Mouse (Mus musculus) embryonic facial prominence, embryonic 14.5 days (tissue): Measurements from ENCODE around the gene Amacr. TPM values are rescaled to one million over a fixed set of nuclear protein-coding genes. Genes with fewer than 3 reads are reported as not detected.
A peak's percentile ranks its signal among the peaks of the same experiment; 100 is the strongest.

Experiments
- ATAC-seq: fragments of 200-750 bp; cut with Nextera tagmentation; 2 replicates; pipeline ENCODE4 v1.8.0; 2017; ENCODE audit warnings: low read depth, moderate number of reproducible peaks, moderate TSS enrichment
- DNase-seq: peaks from one replicate; pipeline ENCODE4 v3.0.0-alpha.2; 2015; ENCODE audit warnings: low spot score
- H3K27ac ChIP-seq: fragments of 300-500 bp; sonication (generic); replicated peaks from 2 replicates; pipeline ENCODE4 v1.5.1; 2014; ENCODE audit warnings: low read depth, mild to moderate bottlenecking, low read length, moderate library complexity
- H3K27me3 ChIP-seq: fragments of 300-500 bp; sonication (generic); replicated peaks from 2 replicates; pipeline ENCODE4 v1.6.1; 2014; ENCODE audit warnings: low read length; ENCODE audit not compliant: control insufficient read depth, insufficient read depth
- H3K36me3 ChIP-seq: fragments of 300-500 bp; sonication (generic); 2 replicates; pipeline ENCODE4 v1.6.1; 2014; ENCODE audit warnings: low read length, mixed read lengths; ENCODE audit not compliant: control insufficient read depth, insufficient read depth
- H3K4me1 ChIP-seq: fragments of 300-500 bp; sonication (generic); 2 replicates; pipeline ENCODE4 v1.6.1; 2014; ENCODE audit warnings: antibody characterized with exemption, low read length; ENCODE audit not compliant: control insufficient read depth, insufficient read depth
- H3K4me2 ChIP-seq: fragments of 300-500 bp; sonication (generic); 2 replicates; pipeline ENCODE4 v1.6.1; 2014; ENCODE audit warnings: low read depth, mild to moderate bottlenecking, low read length, moderate library complexity, mixed read lengths
- H3K4me3 ChIP-seq: fragments of 300-500 bp; sonication (generic); 2 replicates; pipeline ENCODE4 v1.5.1; 2014; ENCODE audit warnings: low read depth, mild to moderate bottlenecking, low read length
- H3K9ac ChIP-seq: fragments of 300-500 bp; sonication (generic); 2 replicates; pipeline ENCODE4 v1.6.1; 2014; ENCODE audit warnings: low read depth, mild to moderate bottlenecking, low read length, moderate library complexity, mixed read lengths
- H3K9me3 ChIP-seq: fragments of 300-500 bp; sonication (generic); 2 replicates; pipeline ENCODE4 v1.6.1; 2016; ENCODE audit warnings: low read length; ENCODE audit not compliant: control insufficient read depth
- WGBS: fragments of 180-500 bp; shearing (Covaris S2); extraction: QIAGEN DNeasy Blood & Tissue Kit; methylation state at CpG from one replicate; pipeline ENCODE4 v1.1.7; 2014; 5-methylcytosine and 5-hydroxymethylcytosine counted together
- polyA plus RNA-seq: library from polyadenylated mRNA; unstranded; fragments of >200 nt; fragmentation: Nextera tagmentation; extraction: Ambion mirVana; gene quantifications from 2 replicates; pipeline ENCODE4 v1.2.1, GENCODE M21; 2014

Gene Amacr
- polyA plus RNA-seq, 1 experiment from 2014 or later = 27.9 TPM

DNA sequence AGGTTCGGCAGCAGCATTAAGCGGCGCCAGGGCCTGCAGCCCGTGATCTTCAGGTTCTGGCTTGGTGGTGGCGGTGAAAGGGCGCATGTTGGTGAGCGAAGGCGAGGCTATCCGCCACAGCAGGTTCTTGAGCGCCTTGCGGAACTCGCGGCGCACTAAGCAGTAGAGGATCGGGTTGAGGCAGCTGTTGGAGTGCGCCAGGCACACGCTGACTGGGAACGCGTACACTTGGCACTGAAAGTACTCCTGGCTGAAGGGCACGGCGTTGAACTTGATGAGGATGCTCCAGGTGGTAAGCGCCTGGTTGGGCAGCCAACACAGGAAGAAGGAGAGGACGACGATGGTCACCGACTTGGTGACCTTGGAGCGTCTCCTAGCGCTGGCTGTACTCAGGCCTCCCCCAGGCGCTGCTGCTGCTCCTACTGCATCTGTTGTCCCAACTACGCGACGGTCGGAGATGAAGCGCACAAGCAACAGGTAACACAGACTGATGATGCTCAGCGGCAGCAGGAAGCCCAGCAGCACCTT lies 54.5 kb downstream of the Amacr start:
- Histone ChIP-seq H3K4me2 (peak overlapping the region; percentile 58), H3K9ac (0 out of 2 replicates have a peak overlapping the region, but pooled peaks have one; percentile 26)
- peak; percentile 50 for DNase-seq

DNA sequence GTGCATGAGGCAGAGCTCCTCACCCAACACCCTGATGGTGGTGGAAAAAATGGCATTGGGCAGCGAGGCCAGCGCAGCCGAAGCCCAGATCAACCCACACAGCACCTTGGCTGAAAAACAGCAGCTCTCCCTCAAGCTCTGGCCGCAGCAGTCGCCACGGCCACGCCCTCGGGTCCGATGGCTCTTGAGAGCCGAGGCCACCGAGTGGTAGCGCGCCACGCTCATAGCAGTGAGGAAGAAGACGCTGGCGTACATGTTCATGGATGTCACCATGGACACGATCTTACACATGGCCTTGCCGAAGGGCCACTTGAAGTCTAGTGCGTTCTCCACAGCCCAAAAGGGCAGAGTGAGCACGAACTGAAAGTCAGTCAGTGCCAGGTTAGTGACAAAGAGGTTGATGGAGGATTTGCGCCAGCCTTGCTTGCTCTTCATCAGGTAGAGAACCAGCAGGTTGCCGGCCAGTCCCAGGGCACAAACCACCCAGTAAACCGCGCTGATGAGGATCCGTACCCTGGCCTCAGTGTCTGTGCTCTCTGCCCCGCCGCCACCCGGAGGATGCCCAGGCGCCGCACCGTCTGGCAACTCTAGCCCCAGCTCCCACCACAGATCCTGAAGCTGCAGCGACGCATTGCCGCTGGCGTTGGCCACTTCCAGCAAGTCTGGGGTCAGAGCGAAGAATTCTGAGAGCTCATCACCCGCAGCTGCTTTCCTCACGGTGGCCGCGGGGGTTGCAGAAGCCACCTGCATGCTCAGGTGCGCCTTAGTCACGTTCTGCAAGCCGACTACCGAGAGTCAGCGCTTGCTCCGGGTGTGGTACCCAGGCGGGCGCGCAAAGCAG lies 55.2 kb downstream of the Amacr start:
- no peak; the same call in 1 of the 2 replicates for ATAC-seq
- Histone ChIP-seq H3K4me3 (peak overlapping the region; percentile 34), H3K27me3 (peaks cover 48% of the 10 kb centered on the region), H3K4me2 (peak overlapping the region; percentile 58), H3K9me3 (no peaks in the 10 kb centered on the region), H3K9ac (0 out of 2 replicates have a peak overlapping the region, but pooled peaks have one; percentile 44), H3K4me1 (peaks cover 15% of the 10 kb centered on the region; the same call in 1 of the 2 replicates), H3K36me3 (no peaks in the 10 kb centered on the region), H3K27ac (no peak overlapping the region)
- WGBS = 2% methylated on average over 44 of the region's 49 CpGs
- DNase-seq = peak; percentile 17

More for the DNA sequence above, 54.5 kb downstream of the Amacr start:
- Histone ChIP-seq H3K36me3 (no peaks in the 10 kb centered on the region), H3K4me3 (peak overlapping the region; percentile 34), H3K4me1 (peaks cover 15% of the 10 kb centered on the region; the same call in 1 of the 2 replicates), H3K27ac (no peak overlapping the region), H3K9me3 (no peaks in the 10 kb centered on the region), H3K27me3 (peaks cover 48% of the 10 kb centered on the region)
- no peak for ATAC-seq
- 10% methylated on average over 34 of the region's 34 CpGs for WGBS

DNA sequence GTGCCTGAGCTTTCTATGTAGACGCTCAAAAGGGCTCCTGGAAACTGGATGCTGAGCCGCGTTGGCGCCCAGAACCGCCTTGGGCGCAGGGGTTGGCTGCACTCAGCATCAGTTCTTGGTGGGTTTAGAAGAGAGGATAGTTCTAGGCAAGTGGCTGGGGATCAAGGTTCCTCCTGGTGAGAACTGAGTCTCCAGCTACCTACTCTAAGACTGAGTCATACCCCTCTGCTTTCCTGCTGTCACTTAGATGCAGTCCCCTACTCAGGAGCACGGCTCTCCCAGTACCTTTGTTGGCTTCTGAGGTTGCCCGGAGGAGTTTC lies 55.8 kb downstream of the Amacr start:
- Histone ChIP-seq H3K27me3 (peaks cover 48% of the 10 kb centered on the region), H3K4me3 (peak overlapping the region; percentile 34), H3K4me2 (peak overlapping the region; percentile 58), H3K27ac (no peak overlapping the region), H3K4me1 (peaks cover 15% of the 10 kb centered on the region; the same call in 1 of the 2 replicates), H3K36me3 (no peaks in the 10 kb centered on the region), H3K9me3 (no peaks in the 10 kb centered on the region), H3K9ac (no peak overlapping the region)
- ATAC-seq = no peak
- DNase-seq = no peak
- WGBS = 3% methylated on average over 8 of the region's 8 CpGs

DNA sequence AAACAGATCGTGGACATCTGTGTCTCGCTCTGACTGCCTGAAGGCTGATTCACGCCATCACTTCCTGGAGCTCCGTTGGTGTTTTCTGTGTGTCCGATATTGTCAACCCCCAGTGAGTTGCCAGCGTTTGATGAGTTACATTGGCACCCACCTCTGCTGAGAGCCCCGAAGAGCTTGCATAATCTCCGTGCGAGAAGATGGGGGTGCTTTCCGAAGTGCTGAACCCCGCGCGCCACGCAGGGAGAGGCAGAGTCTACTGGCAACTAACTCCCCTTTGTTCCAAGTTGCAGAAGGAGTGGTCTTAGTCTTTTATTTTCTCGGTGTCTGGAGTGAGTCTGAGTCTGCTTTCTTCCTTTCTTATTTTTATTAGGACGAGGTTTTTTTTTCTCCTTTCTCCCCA lies 56.2 kb downstream of the Amacr start, which contains the start of gene Rxfp3:
Gene Rxfp3, minus strand, starts transcription at position 281 of the 400 bp plus-strand sequence.
- WGBS = 3% methylated on average over 16 of the region's 16 CpGs
- Histone ChIP-seq H3K4me3 (peak within 1 kb of the TSS; percentile 34), H3K4me2 (peak within 1 kb of the TSS; percentile 58), H3K27ac (no peak within 1 kb of the TSS), H3K9ac (no peak within 1 kb of the TSS), H3K4me1 (peaks cover 15% of the 10 kb centered on the region; the same call in 1 of the 2 replicates), H3K27me3 (peaks cover 48% of the 10 kb centered on the region), H3K36me3 (no peaks in the 10 kb centered on the region), H3K9me3 (no peaks in the 10 kb centered on the region)
- DNase-seq (peak; percentile 25), ATAC-seq (no peak)

DNA sequence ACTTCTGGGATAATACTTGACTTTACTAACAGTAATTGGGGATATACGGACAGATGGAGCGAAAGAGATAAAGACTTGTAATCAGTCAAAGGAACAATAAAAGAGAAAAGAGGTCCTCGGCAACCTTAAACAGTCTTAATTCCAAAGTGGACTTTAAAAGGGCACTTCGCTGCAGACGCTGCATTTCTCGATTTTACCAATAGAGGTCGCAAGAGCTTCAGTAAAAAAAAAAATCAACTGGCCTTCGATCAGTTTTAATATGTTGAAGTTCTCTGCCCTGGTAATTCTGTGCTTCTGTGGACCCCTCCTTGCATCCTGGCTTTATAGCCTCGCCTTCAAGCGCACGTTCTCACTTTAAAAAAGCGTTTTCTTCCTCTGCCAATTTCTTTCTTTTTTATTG lies 56.9 kb downstream of the Amacr start:
- Histone ChIP-seq H3K4me2 (peak overlapping the region; percentile 58; the same call in 1 of the 2 replicates), H3K4me1 (peaks cover 15% of the 10 kb centered on the region; the same call in 1 of the 2 replicates), H3K9ac (no peak overlapping the region), H3K27ac (no peak overlapping the region), H3K36me3 (no peaks in the 10 kb centered on the region), H3K9me3 (no peaks in the 10 kb centered on the region), H3K4me3 (no peak overlapping the region), H3K27me3 (peaks cover 48% of the 10 kb centered on the region)
- peak; percentile 66 for DNase-seq
- ATAC-seq = no peak
- WGBS = 1% methylated on average over 12 of the region's 12 CpGs

DNA sequence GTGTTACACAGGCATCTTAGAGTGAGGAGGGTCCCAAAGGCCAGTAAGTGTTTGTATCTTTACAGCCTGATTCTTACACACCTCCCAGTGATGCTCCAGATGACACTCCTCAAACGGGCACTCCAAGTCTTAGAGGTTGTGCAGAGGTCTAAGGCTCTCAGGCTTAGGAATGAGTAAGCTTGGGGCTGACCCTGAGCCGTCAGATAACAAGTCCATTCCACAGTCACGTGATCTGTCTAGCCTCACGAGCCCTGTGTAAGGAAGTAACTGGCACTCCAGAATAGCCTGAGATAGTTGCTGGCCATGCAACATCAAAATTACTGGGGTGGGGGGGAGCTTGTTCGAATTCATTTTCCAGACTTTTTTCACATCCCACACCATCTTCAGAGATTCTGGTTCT lies 58.5 kb downstream of the Amacr start:
- DNase-seq (no peak), ATAC-seq (no peak)
- H3K27me3 ChIP-seq = peaks cover 33% of the 10 kb centered on the region
- H3K9me3 ChIP-seq = no peaks in the 10 kb centered on the region
- no peaks in the 10 kb centered on the region for H3K36me3 ChIP-seq
- H3K4me3 ChIP-seq = no peak overlapping the region
- H3K4me2 ChIP-seq = no peak overlapping the region
- 68% methylated on average over 5 of the region's 5 CpGs for WGBS
- no peak overlapping the region for H3K9ac ChIP-seq
- peaks cover 15% of the 10 kb centered on the region; the same call in 1 of the 2 replicates for H3K4me1 ChIP-seq
- no peak overlapping the region for H3K27ac ChIP-seq

DNA sequence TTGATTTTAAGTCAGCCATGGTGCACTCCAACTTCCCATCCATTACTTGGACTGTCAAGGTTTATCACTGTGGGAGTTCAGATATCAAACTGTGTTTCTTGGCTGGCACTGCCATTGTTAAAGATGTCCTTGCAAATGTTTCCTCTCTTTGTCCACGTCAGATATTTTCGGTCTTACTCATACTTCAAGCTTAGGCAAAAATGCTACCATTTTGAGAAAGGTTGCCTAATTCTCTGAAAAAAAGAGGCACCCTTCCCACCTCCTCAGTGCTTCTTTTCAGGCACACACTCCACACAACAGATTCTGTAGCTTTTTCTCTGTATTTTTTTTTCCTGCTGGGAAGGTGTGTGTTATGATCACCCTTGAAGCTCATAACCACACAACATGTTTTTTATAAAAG lies 59.7 kb downstream of the Amacr start:
- ATAC-seq (no peak), DNase-seq (no peak)
- 91% methylated on average over 2 of the region's 2 CpGs for WGBS
- Histone ChIP-seq H3K27me3 (peaks cover 21% of the 10 kb centered on the region), H3K27ac (no peak overlapping the region), H3K9ac (no peak overlapping the region), H3K36me3 (no peaks in the 10 kb centered on the region), H3K4me1 (peaks cover 12% of the 10 kb centered on the region; the same call in 1 of the 2 replicates), H3K4me3 (no peak overlapping the region), H3K9me3 (no peaks in the 10 kb centered on the region), H3K4me2 (no peak overlapping the region)

DNA sequence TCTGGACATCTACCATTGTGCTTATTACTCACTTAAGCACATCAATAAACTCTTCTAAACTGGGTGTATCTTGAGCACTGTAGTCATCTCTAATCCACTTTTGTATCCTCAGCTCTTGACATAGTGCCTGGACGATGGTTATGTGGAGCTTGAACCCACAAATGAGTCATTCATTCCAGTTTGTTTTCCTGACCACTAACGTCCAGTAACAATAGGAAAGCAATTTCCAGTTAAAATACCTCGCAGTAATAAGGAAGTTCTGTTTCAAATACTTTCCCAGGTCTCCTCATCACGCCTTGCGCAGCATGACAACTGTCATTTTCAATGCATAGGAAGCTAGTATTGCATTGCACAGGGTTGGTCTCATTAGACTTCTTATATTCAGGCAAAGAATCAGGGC lies 61.3 kb downstream of the Amacr start:
- 82% methylated on average over 5 of the region's 5 CpGs for WGBS
- Histone ChIP-seq H3K9me3 (no peaks in the 10 kb centered on the region), H3K4me3 (no peak overlapping the region), H3K27ac (no peak overlapping the region), H3K4me2 (no peak overlapping the region), H3K36me3 (no peaks in the 10 kb centered on the region), H3K27me3 (peaks cover 5% of the 10 kb centered on the region), H3K9ac (no peak overlapping the region), H3K4me1 (no peaks in the 10 kb centered on the region)
- no peak for DNase-seq
- no peak for ATAC-seq
